In the genomic region with DNA sequence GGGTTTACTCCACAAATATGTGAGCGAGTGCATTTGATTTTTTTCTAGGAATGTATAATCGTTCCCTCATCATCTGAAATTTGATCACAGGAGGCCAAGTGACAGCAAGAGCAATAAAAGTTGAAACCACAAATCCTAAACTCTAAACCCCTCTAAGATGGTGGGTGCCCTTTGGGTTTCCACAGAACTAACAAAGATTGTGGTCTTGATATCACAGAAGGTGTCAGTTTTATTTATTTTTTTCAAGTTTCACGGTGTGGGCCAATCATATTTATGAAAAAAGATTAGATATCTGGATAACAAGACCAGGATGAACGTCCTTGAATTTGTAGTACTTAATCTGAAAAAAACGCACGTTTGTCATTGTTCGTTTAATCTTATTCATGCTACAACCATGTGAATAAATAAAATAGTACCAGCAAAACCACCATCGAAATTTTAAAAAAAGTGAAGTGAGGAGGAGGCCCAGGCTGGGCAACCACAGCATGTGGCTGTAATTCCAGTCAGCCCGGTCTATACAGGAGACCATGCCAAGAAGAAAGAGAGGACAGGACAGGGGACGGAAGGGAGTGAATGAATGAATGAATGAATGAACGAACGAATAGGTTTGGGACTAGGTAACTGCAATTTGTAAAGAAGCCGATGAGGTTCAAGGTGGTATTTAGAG, we compare ENCODE assay signal across 7 mouse cellular contexts. TPM values are rescaled to one million over a fixed set of nuclear protein-coding genes. Genes with fewer than 3 reads are reported as not detected.
A peak's percentile ranks its signal among the peaks of the same experiment; 100 is the strongest.
DNase-seq lines count a peak whose midpoint lies in the region; ATAC-seq lines count a peak whose summit lies in the region.

No protein-coding gene starts in this region.

- H3K4me1 ChIP-seq in forebrain, embryonic 14.5 days (ENCODE audit: control insufficient read depth, insufficient read depth, low read length): peaks cover 7% of the 10 kb centered on the region
- peaks cover 17% of the 10 kb centered on the region for H3K4me1 ChIP-seq in liver, embryonic 13.5 days (replicated peaks)

- WGBS in forebrain, embryonic 14.5 days: 23% methylated on average over 13 of the region's 13 CpGs
- 33% methylated on average over 13 of the region's 13 CpGs for WGBS in liver, embryonic 13.5 days (ENCODE audit: insufficient replicate concordance)

- peak; percentile 5 for DNase-seq in retina, embryonic 14.5 days (ENCODE audit: low spot score)
- DNase-seq in retina, postnatal 1 day: no peak
- peak; percentile 11 for DNase-seq in forebrain, embryonic 14.5 days (ENCODE audit: low spot score)
- DNase-seq in liver, embryonic 13.5 days: no peak
- DNase-seq in right cerebral cortex, postnatal 4 days: no peak
- DNase-seq in layer of hippocampus, adult 8-10 months (ENCODE audit: low spot score in 2 of 2): no peak
- DNase-seq in right cerebral cortex, adult 18-20 months: no peak

- peak overlapping the region; percentile 92 for H3K27ac ChIP-seq in forebrain, embryonic 14.5 days (ENCODE audit: low read depth, low read length)
- H3K27ac ChIP-seq in liver, embryonic 13.5 days: peak overlapping the region; percentile 75

- H3K36me3 ChIP-seq in forebrain, embryonic 14.5 days (ENCODE audit: control insufficient read depth, insufficient read depth, low read length): no peaks in the 10 kb centered on the region
- no peaks in the 10 kb centered on the region for H3K36me3 ChIP-seq in liver, embryonic 13.5 days

- peak overlapping the region; percentile 66 for H3K4me2 ChIP-seq in forebrain, embryonic 14.5 days (ENCODE audit: low read length)
- peak overlapping the region; percentile 88 for H3K4me2 ChIP-seq in liver, embryonic 13.5 days

- peak overlapping the region; percentile 86 for H3K4me3 ChIP-seq in forebrain, embryonic 14.5 days (ENCODE audit: low read depth, low read length)
- H3K4me3 ChIP-seq in liver, embryonic 13.5 days (replicated peaks): peak overlapping the region; percentile 85

- no peaks in the 10 kb centered on the region for H3K9me3 ChIP-seq in forebrain, embryonic 14.5 days (replicated peaks; ENCODE audit: control insufficient read depth, low read length)
- no peaks in the 10 kb centered on the region for H3K9me3 ChIP-seq in liver, embryonic 13.5 days (replicated peaks)

- peak; percentile 42 for ATAC-seq in forebrain, embryonic 14.5 days
- peak; percentile 16 for ATAC-seq in liver, embryonic 13.5 days (ENCODE audit: low read depth)

- H3K9ac ChIP-seq in forebrain, embryonic 14.5 days (ENCODE audit: low read length): peak overlapping the region; percentile 95
- H3K9ac ChIP-seq in liver, embryonic 13.5 days: peak overlapping the region; percentile 77

- H3K27me3 ChIP-seq in forebrain, embryonic 14.5 days (replicated peaks; ENCODE audit: control insufficient read depth, insufficient read depth, low read length): no peaks in the 10 kb centered on the region
- H3K27me3 ChIP-seq in liver, embryonic 13.5 days: no peaks in the 10 kb centered on the region

RNA-seq across cellular contexts. Expression of a gene that starts 0.8 kb away (rescaled TPM):
- polyA plus RNA-seq in forebrain, embryonic 14.5 days (2014; fragmentation: Nextera tagmentation; extraction: Ambion mirVana): 51.1 and 59.1 TPM in 2 replicates
- 4.4 and 5.4 TPM in 2 replicates for polyA plus RNA-seq in liver, embryonic 13.5 days (2015; fragmentation: Nextera tagmentation; extraction: Ambion mirVana)
- total RNA-seq in layer of hippocampus, adult 8-10 months (2022): 100 to 1,000 TPM; 330 to 363 (median 340) TPM

Comparison
In these comparisons a context has a peak if more than half of its experiments do, and no peak if none do; other contexts are left out.
1. DNase-seq: peak in retina, embryonic 14.5 days (single experiment) and forebrain, embryonic 14.5 days (single experiment); none in retina, postnatal 1 day (single experiment), liver, embryonic 13.5 days (single experiment), right cerebral cortex, postnatal 4 days (single experiment), layer of hippocampus, adult 8-10 months (0 of 2) and right cerebral cortex, adult 18-20 months (single experiment).